Mouse (Mus musculus): Measurements from ENCODE around the gene Pltp. TPM values are rescaled to one million over a fixed set of nuclear protein-coding genes. Genes with fewer than 3 reads are reported as not detected.
A peak's percentile ranks its signal among the peaks of the same experiment; 100 is the strongest.
"Not testable (repeated sequence)": the region's sequence is repeated elsewhere in the genome, so short reads cannot be mapped to it uniquely, and the experiment has no call there.

Gene Pltp
- total RNA-seq, 2 experiments from 2014 or later, result 68.8 to 73.7 TPM

GRCm38 (mm10) chr2:164857842-164858553 lies 487 bp upstream of the Pltp start:
- no peak for DNase-seq (ENCODE audit: extremely low spot score in 1 of 2, low spot score in 1 of 2)

GRCm38 (mm10) chr2:164856309-164857100 lies 1.0 kb downstream of the Pltp start:
- no peak for DNase-seq (ENCODE audit: extremely low spot score in 1 of 2, low spot score in 1 of 2)

- DNase-seq (ENCODE audit: extremely low spot score in 1 of 2, low spot score in 1 of 2), result not testable (repeated sequence)
These were observed 1.9 kb downstream of the Pltp start for GRCm38 (mm10) chr2:164855572-164855971.

GRCm38 (mm10) chr2:164850061-164850460 lies 7.5 kb downstream of the Pltp start:
- DNase-seq (ENCODE audit: extremely low spot score in 1 of 2, low spot score in 1 of 2), result no peak

GRCm38 (mm10) chr2:164845782-164846181 lies 11.7 kb downstream of the Pltp start:
- no peak for DNase-seq (ENCODE audit: extremely low spot score in 1 of 2, low spot score in 1 of 2)

- DNase-seq (ENCODE audit: extremely low spot score in 1 of 2, low spot score in 1 of 2), result no peak
These were observed 22.3 kb downstream of the Pltp start for GRCm38 (mm10) chr2:164835164-164835563.

- DNase-seq (ENCODE audit: extremely low spot score in 1 of 2, low spot score in 1 of 2), result no peak
These were observed 23.0 kb downstream of the Pltp start for GRCm38 (mm10) chr2:164834531-164834930.

GRCm38 (mm10) chr2:164833314-164833959 lies 24.1 kb downstream of the Pltp start, which contains the start of gene Neurl2:
Gene Neurl2, minus strand, starts transcription at chr2:164833456.
- peak; percentile 87 to 93 for DNase-seq (ENCODE audit: extremely low spot score in 1 of 2, low spot score in 1 of 2)

- peak; percentile 70 for DNase-seq (ENCODE audit: extremely low spot score in 1 of 2, low spot score in 1 of 2)
These were observed 24.7 kb downstream of the Pltp start, which contains the start of gene Ctsa for GRCm38 (mm10) chr2:164832748-164833301. Gene Ctsa, plus strand, starts transcription at chr2:164832873.

GRCm38 (mm10) chr2:164832032-164832747 lies 25.3 kb downstream of the Pltp start:
- no peak for DNase-seq (ENCODE audit: extremely low spot score in 1 of 2, low spot score in 1 of 2)

GRCm38 (mm10) chr2:164831029-164831428 lies 26.5 kb downstream of the Pltp start:
- no peak for DNase-seq (ENCODE audit: extremely low spot score in 1 of 2, low spot score in 1 of 2)

GRCm38 (mm10) chr2:164829090-164829489 lies 28.4 kb downstream of the Pltp start:
- no peak for DNase-seq (ENCODE audit: extremely low spot score in 1 of 2, low spot score in 1 of 2)

GRCm38 (mm10) chr2:164828437-164828836 lies 29.1 kb downstream of the Pltp start, which contains the start of gene Spata25:
Gene Spata25, minus strand, starts transcription at chr2:164828537.
- DNase-seq (ENCODE audit: extremely low spot score in 1 of 2, low spot score in 1 of 2), result no peak

GRCm38 (mm10) chr2:164827146-164827850 lies 30.2 kb downstream of the Pltp start:
- DNase-seq (ENCODE audit: extremely low spot score in 1 of 2, low spot score in 1 of 2), result no peak

- no peak for DNase-seq (ENCODE audit: extremely low spot score in 1 of 2, low spot score in 1 of 2)
These were observed 32.0 kb downstream of the Pltp start for GRCm38 (mm10) chr2:164825521-164825920.

GRCm38 (mm10) chr2:164823969-164824368 lies 33.5 kb downstream of the Pltp start:
- no peak for DNase-seq (ENCODE audit: extremely low spot score in 1 of 2, low spot score in 1 of 2)

GRCm38 (mm10) chr2:164823181-164823585 lies 34.3 kb downstream of the Pltp start:
- no peak for DNase-seq (ENCODE audit: extremely low spot score in 1 of 2, low spot score in 1 of 2)

- peak; percentile 100 for DNase-seq (ENCODE audit: extremely low spot score in 1 of 2, low spot score in 1 of 2)
These were observed 34.8 kb downstream of the Pltp start, which contains the start of gene Zswim1 for GRCm38 (mm10) chr2:164822636-164823165. Gene Zswim1, plus strand, starts transcription at chr2:164822686.

GRCm38 (mm10) chr2:164821060-164821459 lies 36.5 kb downstream of the Pltp start:
- DNase-seq (ENCODE audit: extremely low spot score in 1 of 2, low spot score in 1 of 2), result no peak

All from layer of hippocampus, postnatal 25 days (tissue).